Mouse (Mus musculus): Measurements from ENCODE around the gene Spata31d1b. TPM values are rescaled to one million over a fixed set of nuclear protein-coding genes. Genes with fewer than 3 reads are reported as not detected.
"Not testable (repeated sequence)": the region's sequence is repeated elsewhere in the genome, so short reads cannot be mapped to it uniquely, and the experiment has no call there.

Spata31d1b gene
- total RNA-seq (2014; rRNA removed) (0.08 and 0.33 TPM in 2 replicates), polyA plus RNA-seq (2015; fragmentation: Nextera tagmentation; extraction: Ambion mirVana) (not detected in 2 replicates)

- not testable (repeated sequence) for H3K9me3 ChIP-seq (ENCODE audit: low read length); H3K27ac ChIP-seq (ENCODE audit: low read depth, low read length); H3K27me3 ChIP-seq (ENCODE audit: insufficient read depth, low read length); H3K4me2 ChIP-seq (ENCODE audit: low read depth); H3K4me1 ChIP-seq (ENCODE audit: insufficient read depth); H3K4me3 ChIP-seq (ENCODE audit: low read depth, low read length); H3K36me3 ChIP-seq (ENCODE audit: insufficient read depth); ATAC-seq; H3K9ac ChIP-seq; DNase-seq
- WGBS: 71% methylated on average over 3 of the region's 3 CpGs
Measured at GRCm38 (mm10) chr13:59711984-59712383, at the start of gene Spata31d1b. Gene Spata31d1b (plus strand): TSS chr13:59712284.

GRCm38 (mm10) chr13:59663939-59664712, 48.0 kb upstream of the Spata31d1b start:
- WGBS: 93% methylated on average over 19 of the region's 19 CpGs
- Histone ChIP-seq H3K4me2 (ENCODE audit: low read depth) (no peak overlapping the region), H3K4me3 (ENCODE audit: low read depth, low read length) (no peak overlapping the region), H3K27ac (ENCODE audit: low read depth, low read length) (no peak overlapping the region), H3K9me3 (ENCODE audit: low read length) (no peaks in the 10 kb centered on the region), H3K27me3 (ENCODE audit: insufficient read depth, low read length) (no peaks in the 10 kb centered on the region), H3K9ac (no peak overlapping the region), H3K36me3 (ENCODE audit: insufficient read depth) (peaks cover 20% of the 10 kb centered on the region), H3K4me1 (ENCODE audit: insufficient read depth) (no peaks in the 10 kb centered on the region)
- DNase-seq (no peak), ATAC-seq (no peak)
- no peak for TF ChIP-seq CTCF (IDR thresholded peaks at IDR 0.05; ENCODE audit: low read depth)

- H3K9ac ChIP-seq: no peak overlapping the region
- 65% methylated on average over 5 of the region's 5 CpGs for WGBS
- no peak for TF ChIP-seq CTCF (IDR thresholded peaks at IDR 0.05; ENCODE audit: low read depth)
- no peak overlapping the region for H3K4me3 ChIP-seq (ENCODE audit: low read depth, low read length)
- H3K9me3 ChIP-seq (ENCODE audit: low read length): no peaks in the 10 kb centered on the region
- H3K4me1 ChIP-seq (ENCODE audit: insufficient read depth): no peaks in the 10 kb centered on the region
- peak; percentile 39; the same call in 1 of the 2 replicates for ATAC-seq
- H3K36me3 ChIP-seq (ENCODE audit: insufficient read depth): peaks cover 15% of the 10 kb centered on the region
- no peak overlapping the region for H3K27ac ChIP-seq (ENCODE audit: low read depth, low read length)
- H3K4me2 ChIP-seq (ENCODE audit: low read depth): no peak overlapping the region
- no peak for DNase-seq
- H3K27me3 ChIP-seq (ENCODE audit: insufficient read depth, low read length): no peaks in the 10 kb centered on the region
Measured at GRCm38 (mm10) chr13:59667763-59668162, 44.3 kb upstream of the Spata31d1b start.

GRCm38 (mm10) chr13:59668501-59669093, 43.5 kb upstream of the Spata31d1b start:
- Histone ChIP-seq H3K27ac (ENCODE audit: low read depth, low read length) (no peak overlapping the region), H3K4me2 (ENCODE audit: low read depth) (no peak overlapping the region), H3K4me1 (ENCODE audit: insufficient read depth) (0 out of 2 replicates have a peak, but pooled peaks cover 2% of the 10 kb centered on the region), H3K36me3 (ENCODE audit: insufficient read depth) (peaks cover 12% of the 10 kb centered on the region), H3K27me3 (ENCODE audit: insufficient read depth, low read length) (no peaks in the 10 kb centered on the region), H3K9me3 (ENCODE audit: low read length) (no peaks in the 10 kb centered on the region), H3K9ac (no peak overlapping the region), H3K4me3 (ENCODE audit: low read depth, low read length) (no peak overlapping the region)
- ATAC-seq: no peak
- TF ChIP-seq CTCF (IDR thresholded peaks at IDR 0.05; ENCODE audit: low read depth): no peak
- DNase-seq: no peak
- 83% methylated on average over 11 of the region's 11 CpGs for WGBS

GRCm38 (mm10) chr13:59669946-59670345, 42.1 kb upstream of the Spata31d1b start:
- H3K4me2 ChIP-seq (ENCODE audit: low read depth): no peak overlapping the region
- no peak for DNase-seq
- no peak overlapping the region for H3K27ac ChIP-seq (ENCODE audit: low read depth, low read length)
- 0 out of 2 replicates have a peak, but pooled peaks cover 5% of the 10 kb centered on the region for H3K4me1 ChIP-seq (ENCODE audit: insufficient read depth)
- no peak overlapping the region for H3K9ac ChIP-seq
- no peak overlapping the region for H3K4me3 ChIP-seq (ENCODE audit: low read depth, low read length)
- no peaks in the 10 kb centered on the region for H3K9me3 ChIP-seq (ENCODE audit: low read length)
- ATAC-seq: no peak
- no peaks in the 10 kb centered on the region for H3K27me3 ChIP-seq (ENCODE audit: insufficient read depth, low read length)
- TF ChIP-seq CTCF (IDR thresholded peaks at IDR 0.05; ENCODE audit: low read depth): no peak
- WGBS: 75% methylated on average over 10 of the region's 10 CpGs
- H3K36me3 ChIP-seq (ENCODE audit: insufficient read depth): peaks cover 3% of the 10 kb centered on the region; the same call in 1 of the 2 replicates

- Histone ChIP-seq H3K4me3 (ENCODE audit: low read depth, low read length) (no peak overlapping the region), H3K4me1 (ENCODE audit: insufficient read depth) (0 out of 2 replicates have a peak, but pooled peaks cover 5% of the 10 kb centered on the region), H3K27me3 (ENCODE audit: insufficient read depth, low read length) (no peaks in the 10 kb centered on the region), H3K27ac (ENCODE audit: low read depth, low read length) (no peak overlapping the region), H3K36me3 (ENCODE audit: insufficient read depth) (no peaks in the 10 kb centered on the region), H3K9me3 (ENCODE audit: low read length) (no peaks in the 10 kb centered on the region), H3K4me2 (ENCODE audit: low read depth) (no peak overlapping the region), H3K9ac (no peak overlapping the region)
- 58% methylated on average over 2 of the region's 2 CpGs for WGBS
- ATAC-seq (no peak), DNase-seq (no peak)
- no peak for TF ChIP-seq CTCF (IDR thresholded peaks at IDR 0.05; ENCODE audit: low read depth)
Measured at GRCm38 (mm10) chr13:59671521-59671920, 40.6 kb upstream of the Spata31d1b start.

GRCm38 (mm10) chr13:59672248-59672647, 39.8 kb upstream of the Spata31d1b start:
- WGBS: 70% methylated on average over 6 of the region's 6 CpGs
- H3K27me3 ChIP-seq (ENCODE audit: insufficient read depth, low read length): no peaks in the 10 kb centered on the region
- H3K9ac ChIP-seq: no peak overlapping the region
- H3K4me3 ChIP-seq (ENCODE audit: low read depth, low read length): no peak overlapping the region
- H3K36me3 ChIP-seq (ENCODE audit: insufficient read depth): no peaks in the 10 kb centered on the region
- H3K4me1 ChIP-seq (ENCODE audit: insufficient read depth): 0 out of 2 replicates have a peak, but pooled peaks cover 5% of the 10 kb centered on the region
- no peak overlapping the region for H3K4me2 ChIP-seq (ENCODE audit: low read depth)
- DNase-seq (no peak), ATAC-seq (no peak)
- no peaks in the 10 kb centered on the region for H3K9me3 ChIP-seq (ENCODE audit: low read length)
- no peak for TF ChIP-seq CTCF (IDR thresholded peaks at IDR 0.05; ENCODE audit: low read depth)
- no peak overlapping the region for H3K27ac ChIP-seq (ENCODE audit: low read depth, low read length)

All from forebrain, postnatal 0 days (tissue).